Mouse (Mus musculus) urinary bladder, postnatal 25 days (tissue): ENCODE results near the gene Col25a1.
A peak's percentile ranks its signal among the peaks of the same experiment; 100 is the strongest.

ENCODE experiments used
- DNase-seq: peaks from one replicate; pipeline ENCODE4 v3.0.0; 2022; ENCODE audit warnings: low spot score

The Col25a1 gene

DNA sequence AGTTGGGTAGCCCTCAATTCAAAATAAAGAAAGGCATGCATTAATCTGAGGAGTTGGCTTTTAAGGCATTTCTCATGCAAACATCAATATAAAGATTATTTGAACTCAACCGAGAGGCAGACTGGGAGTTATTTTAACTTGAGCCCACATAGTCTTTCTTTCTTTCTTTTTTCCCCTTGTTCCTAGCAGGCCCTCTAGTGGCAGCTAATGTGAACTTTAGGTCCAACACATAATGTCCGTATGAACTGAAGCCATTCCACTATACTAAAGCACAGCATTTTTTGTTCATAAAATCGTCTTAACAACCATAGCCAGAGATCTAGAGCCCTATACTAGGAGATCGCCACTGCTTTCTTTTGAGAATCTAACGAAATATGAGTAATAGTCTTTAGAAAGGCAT, 443.4 kb downstream of the Col25a1 start:
- peak; percentile 29 for DNase-seq

GRCm38 (mm10) chr3:130576683-130577082, 445.4 kb downstream of the Col25a1 start:
- no peak for DNase-seq

GRCm38 (mm10) chr3:130579501-130579900, 448.2 kb downstream of the Col25a1 start:
- DNase-seq: no peak

GRCm38 (mm10) chr3:130581577-130581976, 450.3 kb downstream of the Col25a1 start:
- DNase-seq: no peak

DNA sequence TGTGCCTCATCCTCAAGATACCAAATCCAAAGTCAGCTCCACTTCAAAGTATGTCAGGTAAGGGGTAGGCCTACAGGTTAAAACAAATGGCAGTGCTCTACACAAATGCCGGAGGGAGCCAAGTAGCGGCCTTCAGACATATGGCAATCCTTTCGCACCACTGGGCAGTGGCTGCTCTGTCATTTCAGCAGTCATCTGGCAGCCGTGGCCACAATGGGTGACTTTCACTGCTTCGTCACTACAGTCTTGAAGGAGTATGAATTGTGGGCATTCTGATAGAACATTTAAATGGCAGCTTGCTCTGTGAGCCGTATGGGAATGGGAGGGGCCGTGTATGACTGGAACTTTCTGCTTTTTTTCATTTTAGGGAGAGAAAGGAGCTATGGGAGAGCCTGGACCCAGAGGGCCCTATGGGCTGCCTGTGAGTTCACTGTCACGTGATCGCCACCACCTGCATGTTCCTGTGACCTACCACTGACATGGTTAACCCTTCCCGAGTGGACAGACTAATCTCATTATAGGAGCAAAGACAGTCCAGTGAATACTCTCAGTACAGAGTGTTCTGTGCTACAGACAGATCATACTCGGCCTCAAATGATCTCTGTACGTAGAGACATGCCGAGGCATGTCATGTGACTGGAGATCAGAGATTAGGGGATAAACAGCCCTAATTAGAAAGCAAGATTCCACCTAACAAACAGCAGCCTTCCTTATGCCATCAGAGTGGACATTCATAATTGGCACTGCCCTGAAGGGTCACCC, 451.8 kb downstream of the Col25a1 start:
- no peak for DNase-seq

DNA sequence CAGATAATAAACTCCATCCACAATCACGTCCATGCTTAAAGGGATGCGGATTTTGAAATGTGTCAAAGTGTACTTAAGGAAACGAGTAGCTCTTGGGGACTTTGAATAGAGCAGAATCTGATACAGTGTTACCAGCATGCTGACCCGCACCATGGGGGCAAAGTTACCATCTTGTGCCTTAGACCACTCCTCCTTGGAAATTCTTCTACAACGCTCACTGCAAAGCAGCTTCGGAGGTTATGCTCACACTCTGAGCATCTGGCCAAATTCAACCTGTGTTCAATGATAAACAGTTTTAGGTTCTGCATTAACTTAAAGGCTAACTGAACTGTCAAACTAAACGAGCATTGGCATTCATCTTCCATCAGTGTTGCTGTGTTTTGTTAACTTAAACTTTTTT, 452.7 kb downstream of the Col25a1 start:
- DNase-seq: no peak

GRCm38 (mm10) chr3:130595050-130595449, 463.7 kb downstream of the Col25a1 start:
- no peak for DNase-seq

- DNase-seq: no peak
Observed at GRCm38 (mm10) chr3:130601491-130601890, 470.2 kb downstream of the Col25a1 start.

- DNase-seq: no peak
Observed at GRCm38 (mm10) chr3:130607924-130608323, 476.6 kb downstream of the Col25a1 start.

- no peak for DNase-seq
Observed at GRCm38 (mm10) chr3:130614444-130614843, 483.1 kb downstream of the Col25a1 start.

GRCm38 (mm10) chr3:130615625-130616024, 484.3 kb downstream of the Col25a1 start:
- DNase-seq: no peak

- DNase-seq: no peak
Observed at GRCm38 (mm10) chr3:130617439-130617898, 486.2 kb downstream of the Col25a1 start, which contains the start of gene Etnppl. Gene Etnppl (plus strand): TSS chr3:130617448.

- no peak for DNase-seq
Observed at GRCm38 (mm10) chr3:130620517-130621146, 489.3 kb downstream of the Col25a1 start.

- no peak for DNase-seq
Observed at GRCm38 (mm10) chr3:130628358-130628757, 497.1 kb downstream of the Col25a1 start.

GRCm38 (mm10) chr3:130633859-130634258, 502.6 kb downstream of the Col25a1 start:
- no peak for DNase-seq

DNA sequence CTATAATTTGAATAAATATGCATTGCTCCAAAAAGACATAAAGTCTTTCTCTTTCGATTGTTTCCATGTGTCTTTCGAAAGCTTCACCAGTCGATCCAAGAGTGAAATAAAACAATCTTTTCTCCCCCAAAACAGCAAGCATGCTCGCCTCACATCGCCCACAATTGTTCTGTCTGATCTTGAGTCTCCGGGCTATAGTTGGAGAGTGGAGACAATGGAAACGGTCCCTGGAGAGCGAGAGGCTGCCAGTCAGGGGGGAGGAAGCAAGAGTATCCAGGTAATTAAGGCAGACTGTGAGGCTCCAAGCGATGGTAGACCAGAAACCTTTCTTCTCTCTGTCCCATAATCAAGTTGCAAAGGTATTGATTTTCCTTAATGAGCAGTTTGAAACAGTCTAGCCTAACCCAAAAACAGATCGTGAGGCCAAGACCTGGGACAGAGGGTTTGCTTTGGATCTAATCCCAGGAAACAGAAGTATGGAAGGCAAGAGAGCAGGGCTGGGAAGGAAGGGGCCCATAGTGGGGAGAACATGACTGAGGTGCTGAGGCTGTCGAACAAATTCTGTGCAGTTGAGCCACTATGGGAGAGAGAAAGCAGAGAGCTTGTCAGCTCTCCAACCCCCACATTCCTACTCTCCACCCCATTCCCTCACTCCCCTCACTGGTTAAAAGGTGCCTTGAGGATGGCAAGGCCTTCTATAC, 515.0 kb downstream of the Col25a1 start:
- DNase-seq: no peak
